Mouse (Mus musculus) cerebellum, postnatal 25 days (tissue): ENCODE measurements around the gene Il15.

Experiments
- DNase-seq, 2 experiments: peaks; one replicate each; pipeline ENCODE4 v3.0.0; 2021; ENCODE audit warnings: mixed read lengths in 2 of 2

Il15 gene

DNA sequence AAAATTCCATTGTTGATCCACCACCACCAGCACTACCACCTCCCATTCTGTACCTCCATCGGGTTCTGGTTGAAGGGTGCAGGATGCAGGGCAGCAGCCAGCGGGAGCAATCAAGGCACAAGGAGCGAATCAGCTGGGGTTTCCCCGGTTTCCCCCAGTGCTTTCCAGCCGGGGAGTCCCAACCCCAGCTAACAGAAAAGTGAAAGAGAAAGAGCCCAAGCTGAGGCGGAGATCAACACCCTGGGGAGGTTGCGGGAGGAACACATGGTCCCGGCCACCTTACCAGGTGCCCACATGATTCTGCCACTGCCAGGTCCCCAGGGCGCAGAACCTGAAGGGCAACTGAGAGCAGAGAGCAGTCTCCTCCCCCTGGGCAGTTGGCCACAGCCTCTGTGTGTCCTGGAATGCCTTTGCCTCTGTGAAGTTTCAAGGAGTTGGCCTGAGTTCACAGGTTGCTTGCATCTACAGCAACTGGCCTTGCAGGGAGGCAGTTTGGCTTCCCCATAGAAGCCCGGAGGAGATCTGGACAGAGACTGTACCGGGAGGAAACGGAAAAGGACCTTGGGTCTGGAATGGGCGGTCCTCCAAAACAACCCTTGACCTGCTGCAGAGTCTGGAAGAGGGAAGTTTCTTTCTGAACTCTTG, at the start of gene Il15:
Il15 (minus strand) TSS at position 537 of the 645 bp plus-strand sequence.
- peak; percentile 9 to 38 for DNase-seq

DNA sequence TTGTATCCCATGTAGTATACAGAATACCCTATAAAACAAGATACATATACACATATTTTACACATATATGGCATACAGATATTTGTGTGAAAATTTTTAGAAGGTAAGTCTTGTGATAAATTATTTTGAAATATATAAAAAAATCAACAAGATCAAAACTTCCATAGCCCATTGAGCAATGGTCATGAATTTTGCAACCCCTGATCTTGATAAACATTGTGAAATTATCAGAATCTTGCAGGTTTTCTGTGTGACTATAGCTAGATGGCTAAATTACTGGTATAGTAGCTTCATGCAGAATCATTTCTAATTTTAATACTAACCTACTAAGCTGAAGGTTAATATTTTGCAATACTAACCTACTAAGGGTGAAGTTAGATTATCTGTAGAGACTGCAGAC, 41.9 kb upstream of the Il15 start:
- DNase-seq = no peak

DNA sequence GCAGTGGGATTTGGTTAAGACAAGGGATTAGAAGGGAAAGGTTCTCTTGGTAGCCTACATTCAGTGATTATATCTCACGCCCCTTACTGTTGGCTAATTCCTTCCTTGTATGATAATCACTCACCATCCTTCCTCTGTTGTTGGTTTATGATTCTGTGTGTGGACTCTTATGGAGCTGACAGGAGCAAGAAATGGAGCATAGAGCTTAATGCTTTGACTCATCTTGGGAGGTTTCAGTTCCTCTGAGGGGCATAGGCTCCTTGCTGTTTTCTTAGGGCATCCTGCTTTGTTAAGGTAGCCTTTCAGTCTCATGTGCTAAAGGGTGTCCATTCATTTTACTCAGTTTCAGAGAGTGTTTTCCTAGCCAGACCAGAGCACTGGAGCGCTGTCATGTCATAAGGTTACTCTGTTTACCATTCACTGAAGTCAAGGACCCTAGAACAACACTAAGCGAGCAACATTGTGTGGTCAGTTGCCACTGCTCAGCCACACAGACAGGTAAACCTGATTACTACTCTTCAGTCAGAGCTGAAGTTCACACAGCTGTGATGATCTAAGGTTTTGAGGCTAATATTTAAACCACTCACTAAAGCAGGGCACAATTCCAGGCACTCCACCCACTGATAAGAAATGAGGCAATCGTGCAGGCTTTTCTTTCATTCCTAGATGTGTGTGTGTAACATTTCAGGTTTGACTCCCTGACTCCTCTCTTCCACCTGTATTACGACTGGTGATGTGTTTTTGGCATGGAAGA, 13.7 kb upstream of the Il15 start:
- no peak for DNase-seq

DNA sequence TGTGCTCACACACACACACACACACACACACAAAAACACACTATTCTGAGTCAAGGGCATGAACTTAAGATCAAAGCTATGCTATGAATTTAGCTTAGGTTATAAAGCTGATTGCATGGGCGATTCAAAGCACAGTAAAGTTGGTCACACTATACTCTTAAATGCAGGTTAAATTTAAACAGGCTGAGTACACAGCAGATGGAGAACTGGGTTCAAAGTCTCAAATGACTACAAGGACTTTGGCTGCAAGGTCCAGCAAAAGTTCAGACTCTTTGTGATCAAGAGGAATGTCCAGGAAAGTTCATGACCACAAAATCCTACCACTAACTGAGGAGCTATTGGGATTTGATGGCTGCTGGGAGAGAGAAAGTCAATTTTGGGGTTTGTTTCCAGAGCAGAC, 12.5 kb upstream of the Il15 start:
- DNase-seq = no peak

DNA sequence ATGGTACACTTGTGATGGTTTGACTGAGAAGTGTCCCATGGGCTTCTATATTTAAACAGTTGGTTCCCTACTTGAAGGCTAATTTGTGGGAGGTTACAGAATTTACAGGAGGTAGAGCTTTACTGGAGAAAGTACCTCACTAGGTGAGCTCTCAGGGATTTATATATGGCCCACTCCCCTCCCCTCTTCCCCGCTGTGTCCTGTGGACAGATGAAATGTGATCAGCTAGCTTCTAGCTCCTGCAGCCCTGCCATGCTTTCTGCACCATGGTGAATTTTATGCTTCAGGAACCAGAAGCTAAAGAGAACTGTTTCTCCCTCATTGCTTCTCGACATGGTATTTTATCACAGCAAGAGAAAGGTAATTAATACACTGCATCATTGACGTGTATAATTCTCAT, 7.1 kb upstream of the Il15 start:
- no peak for DNase-seq

DNA sequence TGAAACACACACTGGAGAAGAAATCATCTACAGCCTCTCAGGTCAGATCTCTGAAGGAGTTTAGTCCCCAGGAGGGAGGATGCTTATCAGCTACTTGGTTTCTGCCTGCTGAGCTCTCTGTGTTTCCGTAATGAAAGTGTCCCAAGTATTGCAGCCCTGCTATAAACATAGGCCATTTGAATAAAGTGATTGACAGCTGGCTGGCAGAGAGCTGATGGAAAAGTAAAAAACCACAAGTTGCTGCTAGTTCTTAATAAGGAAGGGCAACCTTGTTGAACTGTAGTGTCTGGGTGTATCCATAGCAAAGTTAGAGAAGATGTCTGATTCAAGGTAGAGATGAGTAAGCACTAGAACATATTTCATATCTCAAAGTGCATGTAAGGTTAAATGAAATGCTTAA, 4.0 kb upstream of the Il15 start:
- DNase-seq = no peak

DNA sequence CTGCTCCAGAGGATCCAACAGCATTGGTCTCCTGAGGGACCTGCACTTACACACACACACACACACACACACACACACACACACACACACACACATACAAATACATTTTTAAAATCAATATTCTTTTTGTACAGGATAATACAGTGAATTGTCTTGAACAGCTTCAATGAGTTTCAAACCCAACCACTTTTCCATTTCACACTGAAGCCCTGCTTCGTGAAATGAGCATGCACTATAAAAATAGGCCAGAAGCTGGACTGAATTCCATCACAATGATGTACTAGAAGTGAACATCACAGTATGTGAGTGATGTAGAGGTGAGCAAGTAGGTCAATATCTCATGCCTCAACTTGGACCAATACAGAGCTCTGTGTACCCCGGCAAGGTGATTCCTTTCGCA, 1.0 kb upstream of the Il15 start:
- no peak for DNase-seq

DNA sequence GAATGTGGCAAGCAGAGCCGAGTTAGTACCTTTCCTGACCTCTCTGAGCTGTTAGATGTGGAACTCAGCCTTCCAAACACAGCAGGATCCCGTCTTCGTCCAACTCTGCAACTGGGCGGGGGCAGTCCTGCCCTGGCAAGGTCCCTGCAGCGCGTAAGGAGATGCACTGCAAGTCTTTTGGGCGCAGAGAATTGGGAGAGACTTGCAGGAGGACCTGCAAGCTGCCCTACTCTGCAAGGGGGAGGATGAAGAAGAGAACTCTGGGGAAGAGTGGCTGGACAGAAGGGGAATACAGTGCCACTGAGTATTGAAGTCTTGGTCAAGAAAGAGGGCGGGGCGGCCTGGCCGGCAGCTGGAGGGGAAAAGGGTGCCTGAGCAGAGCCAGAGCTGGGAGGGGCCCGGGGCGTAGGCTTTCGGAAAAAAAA, 749 bp downstream of the Il15 start:
- DNase-seq = peak; percentile 8 to 27

DNA sequence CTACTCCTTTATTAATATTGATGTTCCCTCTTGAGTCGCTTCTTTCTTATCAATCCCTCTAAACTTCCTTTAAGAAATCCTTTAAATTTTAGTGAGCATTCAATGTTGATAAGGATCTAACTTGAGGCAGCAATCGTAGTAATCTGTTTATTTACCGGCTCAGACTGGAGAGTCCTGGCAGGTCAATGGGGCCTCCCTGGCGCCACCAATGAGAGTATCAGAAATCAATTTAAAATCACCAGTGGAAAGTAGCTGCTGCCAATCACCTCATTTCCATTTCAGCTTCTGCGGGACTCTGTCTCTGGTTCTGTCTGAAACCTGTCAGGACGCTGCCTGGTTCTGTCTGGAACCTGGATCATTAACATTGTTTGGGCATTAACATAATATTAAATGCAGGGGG, 1.5 kb downstream of the Il15 start:
- DNase-seq = no peak

DNA sequence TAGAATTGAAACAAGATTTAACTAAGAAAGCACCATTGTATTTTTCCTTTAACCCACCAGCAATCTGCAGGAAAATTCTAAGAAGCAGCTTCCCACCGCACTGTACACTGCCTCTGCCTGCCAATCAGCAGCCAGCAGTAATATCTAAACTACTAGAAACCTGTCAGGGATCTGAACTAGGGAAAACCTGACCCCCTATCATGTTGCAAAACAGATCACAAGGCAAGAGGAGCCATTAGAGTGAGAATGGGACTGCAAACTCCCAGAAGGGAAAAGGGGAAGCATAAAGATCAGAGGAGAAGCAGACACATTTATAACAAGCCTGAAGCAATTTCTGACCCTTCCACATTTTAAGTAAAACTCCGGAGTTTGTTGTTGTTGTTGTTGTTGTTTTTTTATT, 2.0 kb downstream of the Il15 start:
- no peak for DNase-seq

DNA sequence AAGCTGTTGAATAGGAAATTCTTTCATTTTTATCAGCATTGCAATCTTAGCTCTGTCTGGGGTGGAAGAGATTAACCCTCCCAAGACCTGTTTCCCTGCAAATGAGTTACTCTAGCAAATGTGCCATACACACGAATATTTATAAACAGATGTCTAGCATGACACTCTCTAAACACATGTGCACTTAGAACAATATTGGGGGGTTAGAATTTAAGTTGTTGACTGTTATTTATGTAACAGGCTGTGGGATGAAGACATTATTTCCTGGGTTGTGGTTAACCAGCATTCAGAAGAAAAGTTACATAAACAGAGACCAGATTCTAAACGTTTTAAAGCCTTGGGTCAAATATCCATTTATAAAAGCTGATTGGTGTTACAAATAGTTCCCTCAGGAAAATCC, 2.6 kb downstream of the Il15 start:
- no peak for DNase-seq

DNA sequence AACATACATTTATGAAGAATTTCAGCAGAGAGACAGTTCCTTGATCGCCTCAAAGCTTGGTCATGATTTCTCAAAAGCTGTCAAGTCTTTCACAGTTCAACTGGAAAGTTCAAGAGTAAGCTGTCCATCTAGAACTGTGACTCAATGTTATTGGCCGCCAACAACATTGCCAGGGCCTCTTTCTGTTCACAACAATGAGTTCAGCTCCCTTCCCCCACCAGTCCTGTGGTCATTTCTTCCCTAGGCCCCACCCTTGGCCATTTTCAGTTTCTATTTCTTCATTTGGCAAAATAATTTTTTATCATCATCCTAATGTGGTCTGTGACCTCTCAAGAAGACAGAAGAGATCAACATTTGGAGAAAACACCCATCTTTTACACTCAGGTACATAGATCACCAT, 4.5 kb downstream of the Il15 start:
- no peak for DNase-seq

DNA sequence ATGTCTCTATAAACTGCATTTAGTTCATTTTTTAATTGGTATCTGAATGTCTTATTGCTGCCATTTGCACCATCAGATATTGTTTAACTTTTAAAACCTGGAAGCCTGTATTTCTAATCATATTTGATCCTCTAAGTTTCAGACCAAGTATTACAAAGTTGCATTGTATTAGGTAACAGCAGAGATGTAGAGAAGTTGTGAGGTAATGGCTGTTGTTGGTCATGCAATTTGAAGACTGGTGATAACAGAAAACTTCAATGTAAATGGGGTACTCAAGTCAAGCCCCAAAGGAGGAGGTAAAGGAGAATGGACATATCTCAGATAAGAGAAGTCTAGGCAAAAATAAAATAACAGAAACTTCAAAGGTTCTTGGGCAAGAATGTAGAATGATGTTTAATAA, 11.8 kb downstream of the Il15 start:
- DNase-seq = no peak

DNA sequence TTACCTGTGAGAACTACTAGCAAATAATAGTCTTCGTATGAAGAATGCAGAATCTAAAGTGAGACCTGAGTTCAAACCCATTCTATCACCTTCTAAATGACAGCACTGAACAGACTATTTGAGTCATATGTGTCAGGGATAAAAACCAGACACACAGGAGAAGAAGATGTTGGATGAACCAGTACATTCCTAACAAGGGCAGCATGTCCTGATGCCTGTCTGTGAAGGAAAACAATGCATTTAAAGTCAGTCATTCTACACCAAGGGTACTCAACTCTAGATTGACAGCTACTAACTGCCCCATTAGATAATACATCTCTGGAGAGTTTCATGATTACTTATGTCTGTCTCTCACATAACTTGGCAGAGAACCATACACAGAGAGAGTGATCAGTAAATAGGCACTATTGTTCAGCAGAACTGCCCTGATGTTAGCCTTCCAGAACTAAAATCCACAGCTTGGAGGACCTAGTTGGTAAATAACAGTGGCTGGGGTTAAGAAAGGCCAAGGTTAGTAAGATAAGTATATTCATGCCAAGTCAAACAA, 14.6 kb downstream of the Il15 start:
- DNase-seq = no peak

DNA sequence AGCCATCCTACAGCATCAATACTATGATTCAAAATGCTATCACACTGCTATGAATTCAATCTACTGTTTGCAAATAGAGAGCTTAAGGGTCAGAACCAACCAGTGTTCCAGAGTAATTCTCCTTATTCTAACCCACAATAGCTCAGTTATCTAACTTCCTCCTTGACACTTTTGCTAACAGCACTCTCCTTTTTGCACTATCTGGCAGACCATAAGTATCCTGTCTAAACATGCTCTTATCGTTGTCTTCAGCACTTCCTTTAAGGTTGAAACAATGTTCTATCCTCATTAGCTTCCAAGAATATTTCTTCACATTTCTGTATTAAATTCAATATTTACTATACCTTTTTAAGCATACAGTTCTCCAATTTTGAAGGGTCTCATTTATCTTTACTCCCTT, 15.4 kb downstream of the Il15 start:
- DNase-seq = no peak

DNA sequence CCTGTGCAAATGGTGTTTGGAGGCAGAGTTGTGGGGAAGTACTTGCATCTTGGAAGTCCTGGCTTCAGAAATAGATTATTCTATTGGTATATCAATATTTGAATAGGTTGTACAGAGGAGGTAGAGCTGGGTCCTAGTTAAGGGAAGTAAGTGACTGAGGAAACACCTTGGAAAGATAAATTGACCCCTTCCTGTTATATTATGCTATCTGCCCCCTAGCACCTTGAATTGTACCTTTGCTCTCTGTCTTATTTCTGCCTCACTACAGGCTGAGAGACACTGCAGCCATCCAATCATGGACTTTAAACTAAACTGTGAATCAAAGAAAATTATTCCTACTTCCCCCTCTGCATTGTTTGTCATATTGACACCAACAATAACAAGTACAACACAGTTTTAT, 17.2 kb downstream of the Il15 start:
- DNase-seq = no peak

DNA sequence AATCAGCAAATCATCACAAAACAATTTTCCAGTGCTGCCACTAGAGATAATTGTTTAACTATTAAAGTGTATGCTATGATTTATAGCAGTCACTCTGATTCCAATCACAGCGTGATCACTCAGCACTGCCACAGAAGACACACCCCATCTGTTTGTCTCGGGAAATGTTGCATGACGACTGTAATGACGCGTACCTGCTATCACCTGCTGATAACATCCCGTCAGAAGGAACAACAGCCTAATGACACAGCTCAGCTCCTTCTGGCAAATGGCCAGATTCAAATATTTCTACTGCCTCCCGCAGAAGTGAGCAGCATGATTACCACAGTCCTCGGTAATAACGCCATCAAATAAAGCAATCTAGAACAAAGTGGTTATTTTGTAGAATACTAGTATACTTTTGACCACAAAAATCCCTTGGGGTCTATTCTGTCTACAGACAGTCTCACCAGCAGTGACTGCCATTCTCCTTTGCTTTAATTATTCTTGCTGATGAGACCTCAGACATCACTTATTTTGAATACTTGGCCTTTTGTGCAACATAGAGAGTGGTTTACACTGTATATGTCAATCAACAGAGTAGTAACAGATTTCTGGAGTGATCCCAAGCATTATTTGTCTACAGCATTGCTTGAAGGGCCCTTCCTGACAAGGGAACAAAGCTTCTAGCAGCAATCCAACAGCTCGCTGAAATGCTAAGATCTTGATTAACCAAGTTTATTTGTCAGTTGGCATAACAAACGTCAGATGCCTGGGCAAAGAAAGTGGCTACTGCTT, 18.4 kb downstream of the Il15 start:
- no peak for DNase-seq

DNA sequence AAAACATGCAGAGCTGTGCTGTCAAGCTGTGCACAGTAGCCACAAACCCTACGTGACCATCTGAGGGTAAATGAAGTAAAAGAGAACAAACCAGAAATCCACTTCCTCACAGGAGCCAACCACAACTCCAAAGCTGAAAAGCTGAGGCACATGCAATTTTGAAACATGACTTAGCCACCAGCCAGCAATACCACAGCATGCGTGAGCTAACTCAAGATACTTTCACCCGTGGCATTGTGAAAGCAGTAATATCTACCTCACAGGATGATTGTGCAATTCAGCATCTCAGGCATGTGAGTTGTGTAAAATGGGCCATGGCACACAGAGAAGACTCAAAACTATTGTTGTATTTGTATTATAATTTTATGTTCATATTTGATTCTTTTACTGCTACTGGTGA, 19.7 kb downstream of the Il15 start:
- DNase-seq = no peak

DNA sequence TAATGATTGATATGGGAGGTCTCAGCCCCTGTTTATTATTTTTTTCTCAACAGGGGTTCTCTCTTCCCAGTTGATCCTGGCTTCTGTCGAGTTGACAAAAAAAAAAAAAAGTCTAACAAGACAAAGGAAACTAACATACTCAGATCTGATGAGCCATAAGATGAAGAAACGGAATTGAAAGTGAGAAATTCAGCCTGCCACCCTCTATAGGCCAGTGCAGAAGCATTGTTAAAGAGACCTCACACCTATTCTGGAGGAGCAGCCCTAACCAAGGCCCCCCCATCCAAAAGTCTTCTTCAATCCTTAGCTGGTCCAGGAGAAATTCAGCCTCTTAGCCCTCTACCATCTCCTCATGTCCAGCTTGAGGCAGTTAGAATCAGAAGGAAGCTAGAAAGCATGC, 20.7 kb downstream of the Il15 start:
- DNase-seq = no peak

DNA sequence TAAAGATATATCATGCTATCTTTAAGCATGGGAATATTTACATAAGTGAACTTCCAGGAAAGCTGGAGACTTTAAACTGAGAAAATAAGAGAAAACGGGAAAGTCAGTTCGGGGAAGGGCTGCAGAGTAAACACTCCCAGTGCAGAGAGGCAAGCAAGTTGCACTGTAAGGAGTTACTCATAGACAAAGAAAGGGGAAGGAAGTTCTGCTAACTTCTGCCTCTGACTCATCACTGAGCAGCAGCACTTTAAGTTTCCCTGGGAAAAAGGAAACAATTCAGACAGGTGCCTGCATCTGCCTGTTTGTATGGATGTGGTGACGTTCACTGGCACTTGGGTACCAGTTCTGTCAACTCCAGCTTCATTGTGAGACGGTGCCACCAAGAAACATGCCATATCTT, 28.6 kb downstream of the Il15 start:
- no peak for DNase-seq

DNA sequence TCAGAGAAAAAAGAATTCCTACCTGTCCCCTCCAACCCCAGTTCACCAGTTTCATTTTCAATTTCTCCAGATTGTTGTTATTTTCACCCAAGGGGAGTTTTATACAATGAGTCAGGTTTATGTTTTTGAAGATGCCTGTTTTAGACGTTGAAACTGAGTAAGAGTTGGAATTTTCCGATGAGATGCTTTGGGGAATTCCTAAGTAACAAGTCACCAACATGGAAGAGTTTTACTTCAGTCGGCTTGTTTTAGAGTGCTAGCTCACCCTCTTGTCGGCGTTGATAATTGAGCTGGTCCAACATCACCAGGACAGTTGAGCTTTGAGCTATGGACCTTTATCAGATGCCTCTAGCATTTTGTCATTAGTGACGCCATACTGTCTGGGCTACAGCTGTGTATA, 30.2 kb downstream of the Il15 start:
- DNase-seq = no peak

DNA sequence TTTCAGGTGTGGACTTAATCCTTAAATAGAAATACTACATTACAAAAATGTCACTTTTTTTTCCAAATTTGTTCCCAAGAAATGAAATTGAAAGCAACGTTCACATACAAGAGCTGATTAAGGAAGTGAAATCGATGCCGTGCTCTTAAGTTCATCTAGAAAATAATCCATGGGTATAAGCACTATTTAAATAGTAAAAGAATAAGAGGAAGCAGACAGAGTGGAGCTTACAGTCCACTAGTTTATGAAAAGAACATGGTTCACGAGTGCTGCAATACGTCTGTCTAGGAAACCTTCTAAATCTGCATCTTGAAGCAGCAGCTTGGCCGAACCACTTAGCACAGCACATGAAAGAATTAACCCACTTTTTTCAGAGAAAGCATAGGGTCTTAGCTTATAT, 32.4 kb downstream of the Il15 start:
- no peak for DNase-seq

DNA sequence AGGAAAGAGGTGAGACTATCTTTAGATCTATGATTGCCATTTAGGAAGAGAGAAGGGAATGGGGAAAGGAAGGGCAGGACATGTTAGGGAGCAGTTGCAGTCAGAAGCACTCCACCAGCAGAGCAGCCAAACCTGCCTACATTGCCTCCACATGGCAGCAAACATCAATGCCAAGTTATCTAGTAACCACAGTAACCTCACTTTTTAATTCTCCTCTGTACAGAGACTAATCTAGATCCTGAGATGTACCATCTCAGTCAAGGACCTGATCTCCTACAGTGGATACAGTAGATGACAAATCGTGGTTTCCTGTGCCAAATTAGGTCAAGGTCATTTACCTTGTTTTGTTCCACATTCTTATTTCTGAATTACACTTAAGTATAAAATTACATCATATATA, 42.0 kb downstream of the Il15 start:
- no peak for DNase-seq

DNA sequence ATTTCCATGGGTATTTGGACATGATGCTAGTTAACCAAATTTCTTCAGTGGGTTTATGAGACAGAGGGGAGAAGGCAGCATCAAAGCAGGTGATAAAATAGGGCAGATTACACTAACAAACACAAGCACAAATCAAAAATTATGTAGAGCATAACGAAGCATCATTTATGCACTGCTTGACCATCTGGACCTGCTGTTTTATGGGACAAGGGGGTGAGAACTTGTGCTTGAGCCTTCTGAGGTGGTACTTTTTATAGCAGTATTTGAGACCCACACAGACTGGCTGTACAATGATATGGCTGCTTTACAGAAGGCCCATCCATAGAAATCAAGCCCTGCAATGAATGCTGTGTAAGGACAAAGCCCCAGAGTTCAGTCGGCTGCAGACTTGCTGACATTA, 46.9 kb downstream of the Il15 start:
- peak; percentile 6 to 11 for DNase-seq
